Mouse (Mus musculus) midbrain, embryonic 11.5 days (tissue): ENCODE measurements at regions not wholly inside any gene's neighbourhood (a gene's known extent, or its start where the extent isn't known, plus 50 kb on each side); places are given as distances from the start of the nearest gene placed in this dataset.

Experiments used
- ATAC-seq: fragments of 200-750 bp; cut with Nextera tagmentation; 2 replicates; pipeline ENCODE4 v1.8.0; 2017; ENCODE audit warnings: moderate TSS enrichment, moderate library complexity; ENCODE audit not compliant: low FRiP score
- DNase-seq: peaks from one replicate; pipeline ENCODE4 v3.0.0; 2015; ENCODE audit warnings: low spot score; ENCODE audit errors: missing footprints
- H3K27ac ChIP-seq: fragments of 300-500 bp; sonication (generic); 2 replicates; pipeline ENCODE4 v1.5.1; 2014; ENCODE audit warnings: low read depth, low read length
- H3K27me3 ChIP-seq: fragments of 300-500 bp; sonication (generic); 2 replicates; pipeline ENCODE4 v1.6.1; 2014; ENCODE audit warnings: mild to moderate bottlenecking, low read length, moderate library complexity, mixed read lengths; ENCODE audit not compliant: control insufficient read depth, insufficient read depth
- H3K36me3 ChIP-seq: fragments of 300-500 bp; sonication (generic); 2 replicates; pipeline ENCODE4 v1.6.1; 2014; ENCODE audit warnings: mild to moderate bottlenecking, low read length, moderate library complexity, mixed read lengths; ENCODE audit not compliant: control insufficient read depth, insufficient read depth
- H3K4me1 ChIP-seq: fragments of 300-500 bp; sonication (generic); 2 replicates; pipeline ENCODE4 v1.6.1; 2014; ENCODE audit warnings: low read length; ENCODE audit not compliant: control insufficient read depth, insufficient read depth
- H3K4me2 ChIP-seq: fragments of 300-500 bp; sonication (generic); 2 replicates; pipeline ENCODE4 v1.6.1; 2014; ENCODE audit warnings: mild to moderate bottlenecking, moderate library complexity
- H3K4me3 ChIP-seq: fragments of 300-500 bp; sonication (generic); 2 replicates; pipeline ENCODE4 v1.5.1; 2014; ENCODE audit warnings: low read depth, low read length
- H3K9ac ChIP-seq: fragments of 300-500 bp; sonication (generic); 2 replicates; pipeline ENCODE4 v1.6.1; 2014; ENCODE audit warnings: low read length
- H3K9me3 ChIP-seq: fragments of 300-500 bp; sonication (generic); 2 replicates; pipeline ENCODE4 v1.6.1; 2016; ENCODE audit warnings: low read length; ENCODE audit not compliant: control insufficient read depth
- WGBS: fragments of 180-500 bp; shearing (Covaris S2); extraction: QIAGEN DNeasy Blood & Tissue Kit; methylation state at CpG from one replicate; pipeline ENCODE4 v1.1.7; 2014; 5-methylcytosine and 5-hydroxymethylcytosine counted together

DNA sequence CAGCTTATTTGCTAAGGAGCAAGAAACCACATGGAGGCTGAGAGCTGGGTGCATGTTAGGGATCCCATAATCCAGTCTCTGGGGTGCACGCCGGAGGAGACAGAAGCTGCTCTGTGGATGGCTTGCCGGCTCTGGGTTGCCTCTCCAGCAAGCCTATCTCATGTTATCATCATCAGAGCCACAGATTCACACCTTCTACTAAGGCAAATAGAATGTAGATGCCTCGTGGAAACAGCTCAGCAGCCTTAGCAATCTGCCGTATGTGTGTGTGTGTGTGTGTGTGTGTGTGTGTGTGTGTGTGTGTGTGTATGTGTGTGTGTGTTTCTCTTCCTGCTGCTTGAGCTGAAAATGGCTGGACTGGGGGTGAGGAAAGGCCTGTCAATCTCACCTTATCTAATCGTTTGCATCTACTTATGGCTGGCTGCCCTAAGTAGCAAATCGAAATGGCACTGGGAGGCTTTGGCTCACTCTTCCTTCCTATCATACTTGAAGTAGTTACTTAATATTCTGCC, 191.7 kb downstream of the Dact1 start:
- no peak for ATAC-seq
- Histone ChIP-seq H3K4me2 (no peak overlapping the region), H3K4me3 (no peak overlapping the region), H3K27me3 (no peaks in the 10 kb centered on the region), H3K27ac (no peak overlapping the region), H3K4me1 (no peaks in the 10 kb centered on the region), H3K36me3 (no peaks in the 10 kb centered on the region), H3K9me3 (no peaks in the 10 kb centered on the region), H3K9ac (no peak overlapping the region)
- no peak for DNase-seq
- 72% methylated on average over 7 of the region's 7 CpGs for WGBS

DNA sequence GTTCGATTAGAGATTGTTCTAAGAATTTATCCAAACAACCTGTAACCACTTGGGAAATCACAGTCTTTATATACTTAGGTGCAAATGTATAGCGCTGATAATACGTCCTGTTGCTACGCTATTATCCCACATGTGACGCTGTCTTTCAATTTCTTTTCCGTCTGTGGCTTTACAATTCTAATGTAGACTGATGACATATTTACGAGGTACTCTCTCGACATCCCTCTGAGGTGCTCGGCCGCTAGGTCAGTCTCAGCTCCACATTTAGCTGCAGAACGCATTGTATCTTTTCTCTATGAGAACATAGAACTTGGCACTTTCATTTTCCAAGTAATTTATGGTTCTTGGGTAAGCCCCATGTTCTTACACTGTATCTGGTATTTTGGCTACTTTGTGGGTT, 193.6 kb downstream of the Dact1 start:
- DNase-seq: no peak
- H3K9me3 ChIP-seq: no peaks in the 10 kb centered on the region
- H3K9ac ChIP-seq: no peak overlapping the region
- ATAC-seq: no peak
- no peak overlapping the region for H3K4me3 ChIP-seq
- no peak overlapping the region for H3K27ac ChIP-seq
- H3K27me3 ChIP-seq: no peaks in the 10 kb centered on the region
- H3K36me3 ChIP-seq: no peaks in the 10 kb centered on the region
- no peaks in the 10 kb centered on the region for H3K4me1 ChIP-seq
- 89% methylated on average over 11 of the region's 11 CpGs for WGBS
- no peak overlapping the region for H3K4me2 ChIP-seq

DNA sequence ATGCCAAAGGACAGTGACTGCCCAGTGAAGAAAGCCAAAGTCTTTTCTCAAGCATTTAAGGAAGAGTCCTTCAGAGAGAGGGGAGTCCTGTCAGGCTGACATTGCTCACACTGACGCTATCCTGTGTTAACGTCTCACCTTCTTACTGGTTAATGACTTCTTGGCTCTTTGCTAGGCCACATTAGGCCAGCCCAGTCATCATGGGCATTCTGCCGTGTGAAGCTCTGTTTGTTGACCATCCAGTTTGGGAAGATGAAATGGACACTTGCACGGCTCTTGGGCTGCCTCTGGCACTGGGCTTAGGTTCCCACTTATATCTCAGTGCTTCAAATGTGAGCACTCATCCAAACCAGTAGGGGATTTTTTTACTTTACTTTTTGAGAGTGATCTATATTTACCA, 196.5 kb downstream of the Dact1 start:
- Histone ChIP-seq H3K36me3 (no peaks in the 10 kb centered on the region), H3K9ac (no peak overlapping the region), H3K27me3 (no peaks in the 10 kb centered on the region), H3K4me2 (no peak overlapping the region), H3K27ac (no peak overlapping the region), H3K9me3 (no peaks in the 10 kb centered on the region), H3K4me3 (no peak overlapping the region), H3K4me1 (no peaks in the 10 kb centered on the region)
- WGBS: 74% methylated on average over 4 of the region's 4 CpGs
- DNase-seq: no peak
- ATAC-seq: no peak

DNA sequence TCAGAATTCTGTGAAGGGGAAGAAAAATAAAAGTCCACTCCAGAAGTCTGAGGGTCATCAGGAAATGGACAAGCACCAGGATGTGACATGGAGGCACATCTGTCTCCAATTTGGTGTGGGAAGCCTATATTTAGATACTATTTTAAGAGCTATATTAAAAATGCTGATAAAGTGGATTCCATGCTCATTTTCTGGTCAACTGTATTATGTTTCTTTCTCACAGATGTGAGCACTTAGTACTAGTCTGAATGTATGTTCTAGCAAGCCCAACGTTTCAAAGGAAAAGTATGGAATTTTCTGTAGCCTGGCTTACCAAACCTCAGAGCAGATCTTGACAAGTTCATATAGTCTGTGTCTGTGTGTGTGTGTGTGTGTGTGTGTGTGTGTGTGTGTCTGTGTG, 197.0 kb downstream of the Dact1 start:
- DNase-seq (no peak), ATAC-seq (no peak)
- H3K36me3 ChIP-seq: no peaks in the 10 kb centered on the region
- no peak overlapping the region for H3K4me3 ChIP-seq
- no peaks in the 10 kb centered on the region for H3K9me3 ChIP-seq
- H3K4me1 ChIP-seq: no peaks in the 10 kb centered on the region
- H3K27ac ChIP-seq: no peak overlapping the region
- 82% methylated on average over 1 of the region's 1 CpGs for WGBS
- H3K27me3 ChIP-seq: no peaks in the 10 kb centered on the region
- H3K9ac ChIP-seq: no peak overlapping the region
- no peak overlapping the region for H3K4me2 ChIP-seq

DNA sequence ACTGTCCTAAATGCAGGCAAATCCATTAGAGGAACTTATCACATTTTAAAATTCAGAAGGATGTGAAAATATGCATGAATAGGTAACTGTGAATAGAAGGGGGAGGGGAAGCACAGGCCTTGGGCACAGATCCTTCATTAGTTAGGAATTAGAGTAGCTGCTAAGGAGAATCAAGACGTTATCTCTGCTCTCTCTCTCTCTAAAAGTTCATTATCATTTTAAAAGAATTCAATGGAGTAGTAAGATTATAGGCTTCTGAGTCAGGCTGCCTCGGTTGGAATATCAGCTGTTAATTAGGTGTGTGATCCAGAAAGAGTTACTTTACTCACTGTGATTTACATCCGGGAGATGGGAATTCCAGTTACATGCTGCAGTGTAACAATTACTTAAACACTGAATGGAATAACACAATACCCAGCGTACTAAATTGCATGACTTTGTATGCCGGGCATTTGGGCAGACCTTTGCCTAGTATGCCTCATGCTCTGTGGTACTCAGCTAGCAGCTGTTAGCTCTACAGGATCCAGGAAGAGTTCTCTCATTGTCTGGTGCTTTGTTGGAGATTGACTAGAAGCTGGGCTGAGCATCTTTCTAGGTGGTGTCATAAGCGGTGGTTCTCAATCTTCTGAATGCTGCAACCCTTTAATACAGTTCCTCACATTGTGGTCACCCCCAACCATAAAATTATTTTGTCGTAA, 203.4 kb downstream of the Dact1 start:
- 56% methylated on average over 7 of the region's 7 CpGs for WGBS
- ATAC-seq (no peak), DNase-seq (no peak)
- no peaks in the 10 kb centered on the region for H3K4me1 ChIP-seq
- no peak overlapping the region for H3K27ac ChIP-seq
- H3K9ac ChIP-seq: no peak overlapping the region
- no peaks in the 10 kb centered on the region for H3K36me3 ChIP-seq
- H3K27me3 ChIP-seq: no peaks in the 10 kb centered on the region
- no peak overlapping the region for H3K4me2 ChIP-seq
- no peaks in the 10 kb centered on the region for H3K9me3 ChIP-seq
- H3K4me3 ChIP-seq: no peak overlapping the region

DNA sequence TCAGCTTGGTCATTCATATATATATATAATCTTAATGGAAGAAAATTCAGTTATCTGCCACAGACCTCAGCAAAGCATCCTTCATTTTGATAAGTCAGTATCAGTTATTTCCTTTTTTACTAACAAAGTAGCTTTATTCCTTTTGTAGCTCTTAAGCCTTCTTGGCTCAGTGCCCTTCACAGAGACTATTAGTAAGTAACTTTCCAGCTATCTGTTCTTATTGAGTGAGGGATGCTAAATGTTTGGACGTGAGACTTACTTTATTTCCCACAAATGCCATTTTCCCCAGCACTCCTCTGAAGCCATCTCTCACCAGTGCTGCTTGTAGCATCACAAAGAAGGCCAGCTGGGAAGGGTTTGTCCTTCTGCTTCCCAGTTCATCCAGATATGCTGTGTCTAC, 209.8 kb downstream of the Dact1 start:
- no peak overlapping the region for H3K4me2 ChIP-seq
- no peaks in the 10 kb centered on the region for H3K9me3 ChIP-seq
- ATAC-seq (no peak), DNase-seq (no peak)
- no peak overlapping the region for H3K4me3 ChIP-seq
- H3K27me3 ChIP-seq: no peaks in the 10 kb centered on the region
- no peak overlapping the region for H3K27ac ChIP-seq
- H3K36me3 ChIP-seq: no peaks in the 10 kb centered on the region
- no peaks in the 10 kb centered on the region for H3K4me1 ChIP-seq
- 83% methylated on average over 1 of the region's 1 CpGs for WGBS
- H3K9ac ChIP-seq: no peak overlapping the region

DNA sequence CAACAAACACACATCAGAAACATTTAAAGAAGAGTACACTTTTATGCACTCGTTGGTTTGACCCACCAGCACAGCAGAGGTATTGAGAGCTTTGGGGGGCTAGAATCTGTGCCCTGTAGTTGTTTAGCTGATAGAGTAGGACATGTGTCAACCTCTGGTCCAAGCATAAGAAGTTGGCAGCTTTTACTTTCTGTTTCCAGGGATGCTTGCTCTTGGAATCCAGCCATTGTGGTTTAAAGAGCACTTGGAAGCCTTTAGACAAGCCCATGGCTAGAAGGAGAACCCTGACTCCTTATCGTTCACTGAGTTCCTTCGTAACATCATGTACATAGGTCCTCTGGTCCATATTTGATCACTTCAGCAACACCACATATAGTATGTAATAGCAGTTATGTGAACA, 212.3 kb downstream of the Dact1 start:
- 95% methylated on average over 3 of the region's 3 CpGs for WGBS

DNA sequence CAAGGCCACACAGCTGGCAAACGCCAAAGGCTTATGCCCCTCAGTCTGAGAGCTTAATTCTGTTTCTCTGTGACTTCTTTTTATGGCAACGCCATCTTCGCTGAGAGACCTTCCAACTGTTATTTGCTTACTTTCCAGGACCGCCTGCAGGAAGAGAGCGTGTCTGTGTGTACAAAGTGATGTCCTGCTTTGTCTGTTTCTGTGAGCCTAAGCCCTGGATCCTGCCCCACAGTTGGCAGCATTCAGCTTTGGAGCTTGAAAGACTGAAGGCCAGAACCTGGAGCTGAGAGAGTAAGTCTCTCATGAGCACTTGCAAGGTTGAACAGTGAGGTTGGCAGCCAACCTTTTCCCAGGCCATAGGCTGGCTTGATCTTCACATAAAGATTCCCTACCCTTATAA, 212.8 kb downstream of the Dact1 start:
- H3K4me2 ChIP-seq: no peak overlapping the region
- H3K27me3 ChIP-seq: no peaks in the 10 kb centered on the region
- 70% methylated on average over 5 of the region's 5 CpGs for WGBS
- H3K36me3 ChIP-seq: no peaks in the 10 kb centered on the region
- peaks cover 6% of the 10 kb centered on the region; the same call in 1 of the 2 replicates for H3K4me1 ChIP-seq
- ATAC-seq: no peak
- H3K9me3 ChIP-seq: no peaks in the 10 kb centered on the region
- no peak overlapping the region for H3K27ac ChIP-seq
- no peak overlapping the region for H3K4me3 ChIP-seq
- DNase-seq: no peak
- no peak overlapping the region for H3K9ac ChIP-seq

More for the DNA sequence above, 212.3 kb downstream of the Dact1 start:
- no peaks in the 10 kb centered on the region for H3K36me3 ChIP-seq
- H3K9ac ChIP-seq: no peak overlapping the region
- H3K27me3 ChIP-seq: no peaks in the 10 kb centered on the region
- no peaks in the 10 kb centered on the region for H3K9me3 ChIP-seq
- DNase-seq (no peak), ATAC-seq (no peak)
- no peak overlapping the region for H3K27ac ChIP-seq
- no peak overlapping the region for H3K4me2 ChIP-seq
- H3K4me1 ChIP-seq: peaks cover 6% of the 10 kb centered on the region; the same call in 1 of the 2 replicates
- H3K4me3 ChIP-seq: no peak overlapping the region

DNA sequence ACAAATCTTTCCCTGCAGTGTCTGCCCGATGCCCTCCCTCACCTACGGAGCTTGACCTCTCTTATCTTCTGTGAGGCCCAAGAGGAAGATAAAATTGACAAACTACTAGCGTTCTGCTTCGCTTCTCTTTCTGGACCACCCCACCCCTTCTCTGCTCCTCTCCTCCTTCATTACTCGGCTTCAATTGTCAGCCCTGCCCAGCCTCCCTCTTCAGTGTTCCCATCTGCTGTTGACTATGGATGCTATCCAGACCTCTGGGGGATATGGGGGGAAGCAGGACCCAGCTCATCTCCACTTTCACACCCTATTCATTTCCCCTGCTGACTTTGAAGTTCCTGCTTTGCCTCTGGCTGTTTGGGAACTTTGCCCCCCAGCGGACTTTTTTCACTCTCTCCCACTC, 214.5 kb downstream of the Dact1 start:
- Histone ChIP-seq H3K36me3 (no peaks in the 10 kb centered on the region), H3K9ac (no peak overlapping the region), H3K9me3 (no peaks in the 10 kb centered on the region), H3K4me1 (peaks cover 6% of the 10 kb centered on the region; the same call in 1 of the 2 replicates), H3K4me2 (no peak overlapping the region), H3K27ac (no peak overlapping the region), H3K4me3 (no peak overlapping the region), H3K27me3 (no peaks in the 10 kb centered on the region)
- ATAC-seq (no peak), DNase-seq (no peak)
- 60% methylated on average over 6 of the region's 6 CpGs for WGBS
